Mouse (Mus musculus) gastrocnemius, postnatal 25 days (tissue): ENCODE measurements around the gene Sycp2l. TPM values are rescaled to one million over a fixed set of nuclear protein-coding genes. Genes with fewer than 3 reads are reported as not detected.

ENCODE experiments used
- total RNA-seq, 2 experiments: library from RNA; stranded (reverse); gene quantifications; 1 replicate in 1 of 2; 2 replicates in 1 of 2; pipeline ENCODE4 v1.2.3; 2021

Gene Sycp2l
- total RNA-seq, 2 experiments from 2014 or later = 0.13 TPM; not detected in 1

Other genes with a start within 250 kb of the Sycp2l start
- gene Pak1ip1, start 113.3 kb upstream of the Sycp2l start, total RNA-seq = 10 to 100 TPM; 24.5 to 26.3 TPM
- gene Tmem14c, start 98.0 kb upstream of the Sycp2l start, total RNA-seq = 10 to 100 TPM; 80.7 to 82.9 TPM
- not detected for gene Mak, start 34.6 kb upstream of the Sycp2l start, total RNA-seq
- not detected for gene Gcm2, start 3.3 kb upstream of the Sycp2l start, total RNA-seq
- not detected for gene Elovl2, start 106.1 kb downstream of the Sycp2l start, total RNA-seq
- gene Smim13, start 135.5 kb downstream of the Sycp2l start, total RNA-seq = 10 to 100 TPM; 34.8 to 37.1 TPM
- not detected for gene Gm17364, start 159.7 kb downstream of the Sycp2l start, total RNA-seq